Mouse (Mus musculus) left cerebral cortex, postnatal 10 days (tissue): Measurements from ENCODE around the gene Camk2b. TPM values are rescaled to one million over a fixed set of nuclear protein-coding genes. Genes with fewer than 3 reads are reported as not detected.
"Not testable (repeated sequence)": the region's sequence is repeated elsewhere in the genome, so short reads cannot be mapped to it uniquely, and the experiment has no call there.

ENCODE experiments used
- DNase-seq, 2 experiments: peaks; one replicate each; pipeline ENCODE4 v3.0.0; 2021 to 2022; ENCODE audit warnings: low spot score in 2 of 2, mixed read lengths in 1 of 2; ENCODE audit errors: extremely low spot score in 1 of 2
- intact Hi-C: fragments of 180-260 bp; cut with DNase I; formaldehyde crosslinking; loops from one replicate; pipeline ENCODE4 v1.15.1; 2025
- total RNA-seq, 2 experiments: library from RNA; stranded (reverse); gene quantifications; 2 replicates each; pipeline ENCODE4 v1.2.3; 2021

Gene Camk2b
- 100 to 1,000 TPM; 768 to 793 TPM for total RNA-seq

- intact Hi-C loops = loop anchor here (5.0 kb wide), 1 partner anchor 51 kb away; no protein-coding TSS in a partner anchor
- DNase-seq = no peak
Observed at GRCm38 (mm10) chr11:6066176-6066575, at the start of gene Camk2b. Camk2b (minus strand) TSS chr11:6066362.

- intact Hi-C loops = no loop called here
- no peak for DNase-seq
Observed at GRCm38 (mm10) chr11:6111734-6112484, 45.7 kb upstream of the Camk2b start.

- intact Hi-C loops = no loop called here
- DNase-seq = peak in 1 of 2 experiments; percentile 57
Observed at GRCm38 (mm10) chr11:6109990-6110389, 43.8 kb upstream of the Camk2b start.

GRCm38 (mm10) chr11:6108296-6108695 is 42.1 kb upstream of the Camk2b start:
- intact Hi-C loops = no loop called here
- no peak for DNase-seq

GRCm38 (mm10) chr11:6107722-6108121 is 41.6 kb upstream of the Camk2b start:
- no peak for DNase-seq
- intact Hi-C loops = no loop called here

GRCm38 (mm10) chr11:6104734-6105133 is 38.6 kb upstream of the Camk2b start:
- intact Hi-C loops = no loop called here
- no peak for DNase-seq

- DNase-seq, intact Hi-C loops: not testable (repeated sequence)
Observed at GRCm38 (mm10) chr11:6096637-6097036, 30.5 kb upstream of the Camk2b start.

GRCm38 (mm10) chr11:6086991-6087390 is 20.8 kb upstream of the Camk2b start:
- intact Hi-C loops = no loop called here
- DNase-seq = peak; percentile 70

GRCm38 (mm10) chr11:6078737-6079136 is 12.6 kb upstream of the Camk2b start:
- DNase-seq = no peak
- intact Hi-C loops = no loop called here

GRCm38 (mm10) chr11:6075618-6076066 is 9.5 kb upstream of the Camk2b start:
- peak; percentile 65 to 66 for DNase-seq
- intact Hi-C loops = no loop called here

GRCm38 (mm10) chr11:6068181-6068957 is 2.2 kb upstream of the Camk2b start:
- no peak for DNase-seq
- intact Hi-C loops = loop anchor here (5.0 kb wide), 1 partner anchor 49 kb away; no protein-coding TSS in a partner anchor

GRCm38 (mm10) chr11:6067160-6067559 is 998 bp upstream of the Camk2b start:
- intact Hi-C loops = loop anchor here (5.0 kb wide), 1 partner anchor 50 kb away; no protein-coding TSS in a partner anchor

GRCm38 (mm10) chr11:6065551-6066121 is 526 bp downstream of the Camk2b start:
- DNase-seq = peak in 1 of 2 experiments; percentile 84
- intact Hi-C loops = loop anchor here (5.0 kb wide), 1 partner anchor 52 kb away; no protein-coding TSS in a partner anchor

More at GRCm38 (mm10) chr11:6067160-6067559, 998 bp upstream of the Camk2b start:
- no peak for DNase-seq

GRCm38 (mm10) chr11:6065046-6065521 is 1.1 kb downstream of the Camk2b start:
- DNase-seq = peak in 1 of 2 experiments; percentile 67
- intact Hi-C loops = loop anchor here (5.0 kb wide), 1 partner anchor 52 kb away; no protein-coding TSS in a partner anchor

GRCm38 (mm10) chr11:6064215-6065045 is 1.7 kb downstream of the Camk2b start:
- no peak for DNase-seq
- intact Hi-C loops = loop anchor here (5.0 kb wide), 2 partner anchors 53 to 123 kb away; no protein-coding TSS in a partner anchor

- no peak for DNase-seq
- intact Hi-C loops = loop anchor here (5.0 kb wide), 1 partner anchor 124 kb away; no protein-coding TSS in a partner anchor
Observed at GRCm38 (mm10) chr11:6063501-6064214, 2.5 kb downstream of the Camk2b start.

GRCm38 (mm10) chr11:6063065-6063464 is 3.1 kb downstream of the Camk2b start:
- no peak for DNase-seq
- intact Hi-C loops = loop anchor here (5.0 kb wide), 1 partner anchor 124 kb away; no protein-coding TSS in a partner anchor
